Mouse (Mus musculus) liver, adult (tissue): ENCODE results near the gene Dyrk3.
A peak's percentile ranks its signal among the peaks of the same experiment; 100 is the strongest.

Experiments used
- GATA4 ChIP-seq: IDR thresholded peaks from 2 replicates; pipeline ENCODE4 v1.6.1; 2014; ENCODE audit warnings: mild to moderate bottlenecking, low read length; ENCODE audit not compliant: insufficient replicate concordance

Gene Dyrk3

DNA sequence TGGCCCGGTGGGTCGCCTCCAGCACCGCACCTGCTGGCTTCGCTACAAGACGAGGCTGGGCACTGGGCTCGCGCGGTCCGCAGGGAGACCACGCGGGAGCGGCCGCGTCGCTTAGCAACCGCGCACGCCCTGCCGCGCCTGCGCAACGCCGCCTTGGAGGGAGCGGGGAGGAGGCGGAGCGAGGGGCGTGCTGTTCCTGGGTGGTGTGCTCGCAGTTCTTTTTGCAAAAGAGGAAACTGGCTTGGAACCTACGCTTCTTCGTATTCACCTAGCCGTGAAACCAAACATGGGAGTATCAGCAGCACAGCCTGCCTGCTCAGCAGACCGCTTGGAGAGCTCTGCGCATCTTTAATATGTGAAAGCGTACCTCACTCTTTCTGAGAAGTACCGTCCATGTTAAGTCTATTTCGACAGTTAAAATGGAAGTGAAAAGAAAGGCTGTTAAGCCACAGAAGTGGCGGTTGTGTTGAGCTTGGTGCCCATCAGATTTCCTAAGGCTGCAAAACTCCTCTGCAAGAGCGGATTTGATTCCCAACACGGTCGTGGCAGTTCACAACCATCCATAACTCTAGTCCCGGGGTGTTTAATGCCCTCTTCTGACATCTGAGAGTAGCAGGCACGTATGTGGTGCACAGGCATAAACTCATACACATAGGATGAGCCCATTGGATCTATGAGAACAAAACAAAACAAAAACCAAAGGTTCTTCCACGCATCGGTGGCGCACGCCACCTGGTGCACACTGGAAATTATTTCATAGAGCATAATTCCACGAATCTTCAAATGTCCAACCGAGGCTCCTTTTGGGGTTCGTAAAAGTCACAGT is at the start of gene Dyrk3:
TSS of gene Dyrk3 (minus strand) at position 150 of the 826 bp plus-strand sequence.
- TF ChIP-seq GATA4 = no peak

DNA sequence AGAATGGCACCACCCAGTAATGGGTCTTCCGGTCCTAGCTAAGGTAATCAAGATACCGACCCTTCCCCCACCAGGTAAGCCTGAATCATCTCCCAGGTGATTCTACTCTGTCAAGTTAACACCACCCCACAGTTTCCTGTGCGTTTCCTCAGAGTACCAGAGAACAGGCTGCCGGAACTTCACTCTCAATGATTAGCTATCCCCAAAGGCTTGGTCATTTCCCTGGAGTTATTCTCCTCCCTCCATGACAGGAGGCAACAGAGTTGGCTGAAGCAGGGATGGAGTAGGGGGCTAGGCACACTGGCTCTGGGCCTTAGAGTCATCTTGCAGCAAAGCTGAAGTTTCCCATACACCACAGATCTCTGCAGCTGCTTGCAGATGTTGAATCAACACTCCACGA is 49.7 kb upstream of the Dyrk3 start:
- TF ChIP-seq GATA4 = no peak

DNA sequence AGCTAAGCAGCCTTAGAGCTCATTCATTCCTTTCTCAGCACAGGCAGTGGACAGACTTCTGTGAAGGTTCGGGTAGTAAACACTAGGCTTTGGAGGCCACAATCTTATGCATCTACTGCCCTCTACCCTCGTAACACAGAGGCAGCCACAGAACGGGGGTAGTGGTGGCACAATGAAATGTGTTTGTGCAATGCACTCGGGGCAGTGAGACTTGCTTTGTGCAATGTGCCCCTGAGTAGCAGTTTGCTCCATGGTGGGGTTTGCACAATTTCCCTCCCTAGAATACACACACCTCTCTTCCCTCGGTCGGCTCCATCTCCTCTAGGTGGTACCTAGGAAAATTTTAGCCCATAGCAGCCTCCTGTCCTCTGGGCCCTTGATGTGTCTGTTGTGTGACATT is 48.9 kb upstream of the Dyrk3 start:
- TF ChIP-seq GATA4 = no peak

DNA sequence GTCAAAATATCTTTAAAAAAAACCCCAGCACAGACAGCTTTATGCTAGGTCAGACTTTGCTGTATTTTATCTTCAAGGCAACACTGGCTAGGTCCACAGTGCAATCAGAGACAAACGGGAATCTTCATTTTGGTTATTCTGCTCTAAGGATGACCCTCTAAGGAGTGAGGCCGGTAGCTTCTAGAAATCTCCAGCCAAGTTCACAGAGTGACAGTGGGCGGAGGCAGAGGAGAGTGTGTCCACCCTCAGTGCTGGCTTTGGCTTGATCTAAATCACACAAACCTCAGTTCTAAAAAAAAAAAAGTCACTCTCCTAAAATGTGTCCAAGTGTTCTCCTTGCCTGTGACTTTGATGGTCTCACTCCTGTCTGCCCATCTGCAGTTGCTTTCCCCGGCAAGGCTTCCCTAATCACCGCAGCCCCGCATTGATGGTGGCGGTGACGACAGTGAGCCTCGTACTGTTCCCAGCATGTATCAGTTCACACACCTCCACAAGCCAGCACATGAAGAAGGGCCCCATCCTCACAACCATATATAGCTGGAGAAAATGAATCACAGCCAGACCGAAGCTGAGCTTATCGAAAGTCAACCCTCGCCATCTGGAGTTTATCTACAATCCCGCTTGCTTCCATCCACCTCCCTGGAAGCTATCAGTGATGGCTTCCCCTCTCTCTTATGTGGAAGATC is 47.8 kb upstream of the Dyrk3 start:
- no peak for TF ChIP-seq GATA4

DNA sequence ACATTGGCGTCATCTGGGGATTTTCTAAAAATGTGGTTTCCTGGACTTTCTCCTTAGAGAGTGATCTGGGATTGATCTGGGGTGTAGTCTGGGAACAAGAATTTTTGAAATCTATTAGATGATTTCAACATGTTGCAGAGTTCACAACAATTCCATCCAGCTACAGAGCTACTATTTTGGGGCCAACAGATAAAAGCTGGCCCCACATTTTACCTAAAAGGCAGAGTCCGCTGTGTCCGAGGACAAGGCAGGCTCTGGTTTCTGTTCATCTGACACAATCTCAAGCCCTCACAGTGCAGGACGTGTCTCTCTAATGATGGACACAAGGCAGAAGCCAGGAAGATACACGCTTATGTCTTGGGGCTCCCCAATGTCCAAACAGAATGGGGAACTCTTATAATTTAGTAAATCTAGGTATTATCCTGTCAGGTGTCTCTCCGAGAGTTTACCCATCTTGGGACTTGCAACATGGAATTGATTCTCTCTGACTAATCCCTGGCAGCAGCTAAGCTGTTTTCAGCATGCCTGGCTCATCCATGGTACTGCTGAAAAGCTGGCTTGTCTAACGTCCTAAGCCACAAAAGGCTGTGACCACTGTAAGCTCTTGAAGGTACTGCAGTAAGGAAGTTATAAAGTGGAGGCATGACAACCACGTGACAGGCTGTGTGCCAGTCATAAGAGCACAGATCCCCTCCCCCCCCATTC is 47.0 kb upstream of the Dyrk3 start:
- TF ChIP-seq GATA4 = peak; percentile 45; the same call in 1 of the 2 replicates

DNA sequence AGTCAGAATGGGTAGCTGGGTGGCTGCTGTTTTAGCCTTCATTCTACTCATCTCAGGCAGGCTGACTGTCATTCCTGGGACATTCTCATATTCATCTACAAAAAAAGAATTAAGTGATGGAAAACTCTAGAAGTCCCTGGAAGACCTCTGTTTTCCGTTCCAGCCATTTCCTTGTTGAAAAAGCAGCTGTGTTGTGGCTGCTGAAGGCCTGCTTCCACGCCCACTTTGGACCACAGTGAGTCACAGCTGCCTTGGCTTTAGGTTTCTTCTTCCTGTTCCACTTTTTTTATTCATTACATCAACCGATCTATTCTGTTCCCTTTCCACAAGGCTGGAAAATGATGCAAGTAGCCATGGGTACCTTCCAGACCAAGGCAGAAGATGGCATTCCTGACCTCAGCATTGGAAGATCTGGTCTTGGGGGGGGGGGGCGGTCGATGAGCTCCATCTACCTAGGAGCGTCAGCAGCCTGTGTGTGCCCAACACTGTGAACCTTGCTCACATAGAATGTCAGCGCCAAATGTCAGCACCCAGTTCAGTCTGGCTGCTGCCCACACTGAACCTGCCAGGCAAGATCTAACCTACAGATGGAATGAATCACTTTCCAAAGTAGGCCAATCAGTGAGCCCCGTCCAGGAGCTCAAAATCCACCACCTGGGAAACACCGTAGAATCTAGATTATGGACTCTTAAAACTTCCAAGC is 46.3 kb upstream of the Dyrk3 start:
- no peak for TF ChIP-seq GATA4

DNA sequence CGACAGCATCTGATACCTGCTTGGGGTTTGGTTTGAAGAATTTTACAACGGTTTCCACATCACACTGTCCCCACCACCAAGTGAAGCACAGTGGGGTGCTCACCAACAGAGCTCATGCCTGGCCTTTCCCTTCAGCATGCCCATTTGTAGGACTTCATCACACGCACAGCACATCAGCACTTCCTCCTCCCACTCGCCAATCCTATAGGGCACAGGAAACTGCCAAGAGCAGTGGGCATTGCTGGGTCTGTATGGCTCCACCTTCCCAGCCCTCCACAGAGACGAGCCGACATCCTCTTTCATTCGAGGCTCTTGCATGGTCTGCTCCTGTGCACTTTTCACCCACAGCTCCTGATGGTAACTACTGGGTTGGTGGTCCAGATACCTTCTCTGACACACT is 45.1 kb upstream of the Dyrk3 start:
- no peak for TF ChIP-seq GATA4

DNA sequence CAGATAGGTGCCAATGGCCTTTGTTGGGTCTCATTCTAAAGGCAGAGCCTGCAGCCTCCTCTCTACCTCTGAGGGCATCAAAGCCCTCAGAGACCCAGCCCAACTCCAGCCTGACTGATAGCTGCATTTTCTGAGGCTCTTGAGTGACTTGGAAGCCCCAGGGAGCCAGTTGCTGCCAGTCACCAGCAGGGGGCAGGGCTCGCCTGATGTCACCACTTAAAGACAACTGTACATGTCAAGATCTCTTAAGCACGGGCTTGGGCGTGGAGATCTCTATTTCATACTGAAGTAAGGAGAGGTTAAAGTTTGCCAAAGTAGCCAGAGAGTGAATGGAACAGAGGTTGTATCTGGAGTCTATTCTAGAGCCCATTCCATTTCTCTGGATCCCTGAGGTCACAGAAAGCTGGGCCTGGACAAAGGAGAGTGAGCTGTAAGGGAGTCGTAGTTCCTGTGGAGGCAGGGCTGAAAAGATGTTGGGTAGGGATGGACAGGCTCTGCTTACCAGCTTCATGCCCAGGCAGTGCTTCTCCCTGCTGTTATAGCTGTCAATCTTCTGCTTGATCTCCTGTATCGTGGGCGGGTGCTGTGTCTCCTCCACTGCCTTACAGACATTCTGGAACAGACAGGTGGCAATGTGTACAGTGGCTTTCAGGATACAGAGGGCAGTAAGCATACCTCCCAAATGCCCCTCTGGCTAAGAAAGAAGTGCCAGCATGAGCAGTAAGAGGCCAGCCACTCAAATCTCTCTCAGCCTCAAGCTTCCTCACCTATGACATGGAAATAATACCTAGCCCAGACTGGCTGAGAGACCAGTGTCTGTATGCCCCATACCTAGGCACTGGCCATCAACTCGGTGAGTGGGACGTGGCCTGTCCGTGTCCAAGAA is 43.7 kb upstream of the Dyrk3 start:
- TF ChIP-seq GATA4 = no peak

DNA sequence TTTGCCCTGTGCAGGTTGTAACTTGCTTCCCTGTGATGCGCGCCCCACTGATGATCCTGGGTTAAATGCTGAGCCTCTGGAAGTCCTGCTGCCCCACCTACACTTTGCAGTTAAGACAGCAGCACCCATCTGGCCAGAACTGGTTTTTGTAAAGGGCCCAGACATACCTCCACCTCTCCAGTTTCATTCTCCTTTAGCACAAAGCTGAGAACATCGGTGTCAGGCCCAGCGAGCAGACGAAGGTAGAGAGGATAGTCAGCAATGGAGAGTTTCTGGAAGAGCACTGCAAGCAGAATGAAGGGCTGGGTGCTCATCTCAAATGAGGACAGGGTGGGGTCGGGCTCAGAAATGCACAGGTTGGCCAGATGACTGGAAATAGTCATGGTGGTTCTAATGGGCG is 42.2 kb upstream of the Dyrk3 start:
- no peak for TF ChIP-seq GATA4

DNA sequence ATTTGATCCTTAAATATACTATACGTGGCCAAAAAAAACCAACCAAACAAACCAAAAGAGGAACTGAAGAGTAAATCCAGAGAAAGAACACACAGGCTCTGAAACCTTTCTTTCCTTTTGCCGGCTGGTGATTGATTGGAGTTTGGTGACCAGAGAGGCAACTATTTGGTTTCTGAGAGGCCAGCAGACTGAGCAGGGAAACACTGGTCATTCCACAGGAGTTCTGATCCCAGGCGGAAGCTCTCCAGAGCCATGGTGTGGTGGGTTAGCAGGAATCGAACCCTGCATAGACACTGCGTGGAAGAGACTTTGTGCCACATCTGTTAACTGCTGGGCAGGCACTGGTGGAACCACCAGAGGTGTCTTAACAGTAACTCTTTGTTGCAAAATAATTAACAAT is 39.9 kb upstream of the Dyrk3 start:
- TF ChIP-seq GATA4 = no peak

DNA sequence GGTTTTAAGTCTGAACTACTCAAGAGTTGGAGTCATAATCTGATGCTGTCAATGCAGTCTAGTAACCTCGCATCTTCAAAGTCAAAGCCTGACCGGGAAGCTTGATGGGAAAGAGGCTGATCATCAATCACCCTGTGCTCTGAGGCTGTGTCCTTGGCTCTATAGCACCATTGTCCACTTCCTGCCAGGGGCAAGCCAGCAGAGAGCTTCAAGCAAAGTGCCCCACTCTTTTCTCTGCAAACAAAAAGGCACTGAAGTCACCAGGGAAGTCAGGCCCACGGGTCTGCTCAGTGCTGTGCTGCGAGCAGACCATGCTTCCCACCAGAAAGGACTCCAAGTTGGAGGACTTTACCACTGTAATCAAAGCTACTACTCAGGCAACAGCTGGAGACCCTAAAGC is 39.1 kb upstream of the Dyrk3 start:
- no peak for TF ChIP-seq GATA4

DNA sequence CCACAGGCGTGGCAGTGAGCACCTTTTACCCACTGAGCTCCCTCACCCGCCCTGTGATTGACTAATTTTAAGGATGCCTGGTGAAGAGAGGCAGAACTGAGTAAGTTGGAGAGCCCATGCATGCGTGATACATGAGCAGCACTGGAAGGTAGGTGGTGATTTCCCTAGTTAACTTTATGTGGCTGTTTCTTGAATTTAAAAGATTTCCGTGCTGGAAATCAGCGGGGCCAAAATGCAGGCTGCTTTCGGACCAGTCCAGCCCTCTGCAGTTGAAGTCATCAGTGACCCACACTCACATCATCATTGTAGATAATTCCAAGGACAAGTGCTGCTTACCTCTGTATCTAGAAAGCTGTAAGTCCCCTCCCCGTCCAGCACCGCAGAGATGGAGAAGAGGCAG is 37.7 kb upstream of the Dyrk3 start:
- TF ChIP-seq GATA4 = no peak

DNA sequence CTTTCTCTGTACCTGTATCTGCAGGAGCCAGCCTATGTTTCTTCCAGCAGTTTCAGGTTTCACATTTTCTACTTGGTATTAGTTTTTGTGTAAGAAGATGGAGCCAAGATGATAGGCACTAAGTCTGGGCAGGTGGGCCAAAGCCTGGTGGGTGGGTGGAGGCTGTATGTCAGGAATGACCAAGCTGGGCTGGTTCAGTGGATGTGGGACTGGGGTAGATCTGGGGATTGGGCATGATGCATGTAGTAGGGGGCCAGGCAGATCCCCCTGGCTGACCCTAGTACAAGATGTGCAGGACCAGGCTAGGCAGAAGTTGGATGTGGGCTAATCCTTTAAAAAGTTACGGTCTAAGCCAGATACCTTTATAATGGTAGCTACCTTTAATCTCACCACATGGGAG is 37.0 kb upstream of the Dyrk3 start:
- TF ChIP-seq GATA4 = no peak

DNA sequence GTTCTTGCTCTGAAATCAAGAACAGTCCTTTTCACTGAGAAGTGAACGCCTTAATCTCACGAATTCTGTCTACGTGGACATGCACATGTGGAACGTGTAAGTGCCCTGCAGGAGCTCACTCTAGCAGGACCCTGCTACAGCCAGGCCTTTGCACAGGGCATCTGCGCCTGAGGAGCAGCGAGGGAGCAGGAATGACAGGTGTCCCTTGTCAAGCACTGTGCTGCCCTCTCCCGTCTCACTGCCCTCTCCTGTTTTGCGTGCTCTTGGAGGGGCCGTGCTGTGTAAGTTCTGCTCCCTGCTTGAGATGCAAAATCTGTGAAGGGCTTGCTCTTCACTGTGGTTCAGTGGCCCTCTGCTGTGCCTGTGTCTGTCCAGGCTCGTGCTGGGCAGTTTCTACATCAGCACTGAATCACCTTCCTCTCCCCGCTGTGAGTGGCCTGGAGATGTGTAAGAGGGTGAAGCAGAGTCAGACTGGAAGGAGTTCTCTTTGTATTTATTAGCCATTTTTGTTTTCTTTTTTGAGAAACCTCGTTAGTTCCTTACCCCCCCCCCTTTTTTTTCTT is 36.2 kb upstream of the Dyrk3 start:
- TF ChIP-seq GATA4 = no peak
